Mouse (Mus musculus) layer of hippocampus, adult 8-10 months (tissue): ENCODE results near the gene Olfr507. TPM values are rescaled to one million over a fixed set of nuclear protein-coding genes. Genes with fewer than 3 reads are reported as not detected.
"Not testable (repeated sequence)": the region's sequence is repeated elsewhere in the genome, so short reads cannot be mapped to it uniquely, and the experiment has no call there.

Experiments used
- DNase-seq, 2 experiments: peaks; one replicate each; pipeline ENCODE4 v3.0.0; 2022; ENCODE audit warnings: low spot score in 2 of 2
- total RNA-seq, 4 experiments: library from RNA; stranded (reverse); gene quantifications; 2 replicates each; pipeline ENCODE4 v1.2.4; 2022

The Olfr507 gene
- not detected for total RNA-seq

- no peak for DNase-seq
Observed at GRCm38 (mm10) chr7:108621514-108621913, at the start of gene Olfr507. TSS of gene Olfr507 (plus strand) at chr7:108621814.

DNA sequence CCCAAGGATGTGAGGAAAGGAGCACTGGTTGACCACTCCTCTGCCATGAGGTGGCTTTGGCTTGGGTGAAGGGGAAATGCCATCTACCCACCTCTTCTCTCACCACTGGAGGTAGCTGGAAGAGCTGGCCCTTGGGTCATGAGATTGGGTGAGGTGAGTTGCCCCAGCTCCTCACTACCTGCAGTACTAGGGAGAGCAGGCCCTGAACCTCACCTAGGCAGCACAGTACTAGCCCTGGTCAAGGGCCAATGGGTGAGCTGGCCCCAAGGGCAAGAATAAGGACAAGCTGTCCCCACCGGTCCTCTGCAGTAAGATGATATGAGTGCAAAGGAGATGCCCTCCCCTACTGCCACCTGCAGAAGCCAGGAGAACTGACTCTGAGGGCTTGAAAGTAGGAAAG lies 31.8 kb upstream of the Olfr507 start:
- DNase-seq, result no peak

- not testable (repeated sequence) for DNase-seq
Observed at GRCm38 (mm10) chr7:108601916-108602315, 19.7 kb upstream of the Olfr507 start.

DNA sequence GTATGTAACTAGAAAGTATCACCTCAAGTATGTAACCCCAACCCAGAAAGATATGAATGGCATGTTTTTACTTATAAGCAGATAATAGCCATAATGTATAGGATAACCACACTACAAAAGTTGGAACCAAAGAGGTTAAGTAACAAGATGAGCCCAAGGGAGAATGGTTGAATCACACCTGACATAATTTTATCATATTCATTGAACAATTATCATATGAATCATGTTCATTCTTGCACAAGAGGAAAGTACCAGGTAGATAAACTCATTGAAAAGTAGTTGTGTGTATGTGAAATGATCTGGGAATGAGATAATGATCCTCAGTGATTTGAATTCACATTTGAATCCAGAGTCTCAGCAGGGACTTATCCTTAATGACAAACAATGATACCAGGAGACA lies 11.1 kb upstream of the Olfr507 start, which contains the start of gene Olfr506:
Olfr506 (plus strand) TSS at position 301 of the 400 bp plus-strand sequence.
- DNase-seq, result no peak

DNA sequence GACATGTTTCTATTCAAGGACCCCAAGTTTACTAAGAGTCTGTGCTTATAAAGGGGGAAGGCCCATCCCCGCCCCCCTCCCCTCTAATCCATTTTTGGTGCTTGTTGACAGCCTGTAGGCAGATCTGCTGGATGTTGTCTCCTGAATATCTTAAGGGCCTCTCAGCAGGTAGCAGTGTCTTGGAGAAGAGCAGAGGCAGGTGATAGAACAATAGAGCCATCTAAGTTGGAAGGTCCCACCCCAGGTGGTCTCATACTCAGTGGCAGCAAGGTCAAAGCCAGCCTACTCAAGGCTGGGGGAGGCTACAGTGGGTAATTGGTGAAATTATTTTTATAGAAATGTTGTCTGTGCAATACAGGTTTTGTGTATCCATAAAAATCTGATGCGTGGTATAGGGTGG lies 7.5 kb upstream of the Olfr507 start:
- no peak for DNase-seq

GRCm38 (mm10) chr7:108616781-108617180 lies 4.8 kb upstream of the Olfr507 start:
- not testable (repeated sequence) for DNase-seq

- no peak for DNase-seq
Observed at GRCm38 (mm10) chr7:108629694-108630093, 8.1 kb downstream of the Olfr507 start, which contains the start of gene Olfr508. TSS of gene Olfr508 (plus strand) at chr7:108629994.

DNA sequence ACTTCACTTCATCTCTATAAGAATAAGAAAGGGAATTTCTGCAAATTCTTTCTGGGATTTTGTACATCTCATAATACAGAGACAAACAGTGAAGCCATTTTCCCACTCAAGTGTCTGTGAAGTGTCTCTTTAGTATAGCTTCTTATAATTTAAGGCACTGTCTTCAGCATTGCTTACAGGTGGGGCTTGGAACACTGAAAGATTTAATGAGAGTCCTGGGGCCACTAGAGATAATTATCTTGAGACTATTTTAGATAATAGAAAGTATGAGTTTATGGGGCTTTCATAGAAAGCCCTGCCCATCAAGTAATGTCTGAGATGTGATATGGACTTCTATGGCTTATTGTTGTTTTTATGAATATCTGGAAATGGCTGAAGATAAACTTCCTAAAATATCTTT lies 30.2 kb downstream of the Olfr507 start, which contains the start of gene Olfr509:
Olfr509 (minus strand) TSS at position 101 of the 400 bp plus-strand sequence.
- DNase-seq, result no peak

DNA sequence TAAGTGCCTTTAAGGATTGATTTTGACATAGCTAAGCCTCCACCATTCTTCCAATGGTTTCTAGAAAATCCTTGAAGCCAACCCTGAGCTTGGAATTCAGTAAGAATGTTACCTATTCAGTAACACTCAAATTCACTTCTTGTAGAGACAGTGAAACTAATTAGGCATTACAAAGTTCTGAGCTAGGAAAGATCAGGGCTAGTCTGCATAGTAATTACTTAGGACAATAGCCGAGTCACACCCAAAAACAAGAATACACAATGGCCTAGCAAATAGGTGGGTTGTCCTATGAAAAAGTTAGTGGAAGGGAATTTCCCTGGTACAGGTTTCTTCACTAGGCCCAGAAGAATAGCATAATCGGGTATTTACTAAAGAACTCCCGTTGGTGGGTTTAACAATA lies 40.8 kb downstream of the Olfr507 start:
- no peak for DNase-seq

DNA sequence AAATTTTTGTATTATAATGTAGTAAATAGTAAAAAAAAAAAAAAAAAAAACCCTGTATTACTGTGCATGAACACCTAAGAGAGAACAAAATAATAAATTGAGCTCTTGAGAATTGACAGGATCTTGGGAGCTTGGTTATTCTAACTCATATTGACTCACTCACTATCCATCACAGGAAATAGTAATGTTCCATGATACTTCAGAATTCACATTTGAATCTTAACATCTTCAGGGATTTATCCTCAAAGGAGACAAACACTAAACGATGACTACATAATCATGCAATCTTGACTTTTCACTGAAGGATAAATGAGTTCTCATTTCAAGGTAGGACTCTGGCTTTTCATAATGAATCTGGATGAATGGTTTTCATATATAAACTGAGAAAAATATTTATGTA lies 44.5 kb downstream of the Olfr507 start, which contains the start of gene Olfr510:
Olfr510 (plus strand) TSS at position 301 of the 400 bp plus-strand sequence.
- DNase-seq, result no peak

DNA sequence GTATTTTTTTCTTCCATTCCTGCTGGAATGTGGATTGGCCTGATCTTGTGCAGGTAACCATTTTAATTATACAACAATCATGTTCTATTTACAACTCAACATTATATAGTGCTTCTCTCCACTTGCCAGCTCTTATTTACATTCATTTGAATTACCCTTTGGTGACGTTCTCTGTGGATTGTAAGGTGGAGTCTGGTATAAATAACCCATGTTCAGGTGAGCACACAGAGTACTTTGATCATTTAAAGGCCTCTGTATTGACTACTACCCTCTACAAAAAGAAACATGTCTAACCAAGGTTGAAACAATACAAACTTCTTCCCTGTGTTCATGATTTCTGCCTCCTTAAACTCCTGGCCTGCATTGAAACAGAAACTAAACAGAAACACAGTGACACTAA lies 49.4 kb downstream of the Olfr507 start:
- no peak for DNase-seq

Other genes starting within 250 kb of the Olfr507 start
- not detected for gene Olfr495, start 228.6 kb upstream of the Olfr507 start, total RNA-seq
- gene Olfr497, start 201.4 kb upstream of the Olfr507 start, total RNA-seq, result not detected
- not detected for gene Olfr498, start 156.5 kb upstream of the Olfr507 start, total RNA-seq
- gene Olfr502, start 96.7 kb upstream of the Olfr507 start, total RNA-seq, result not detected
- not detected for gene Olfr503, start 77.3 kb upstream of the Olfr507 start, total RNA-seq
- gene Olfr504, start 56.0 kb upstream of the Olfr507 start, total RNA-seq, result not detected
- gene Olfr506, start 11.0 kb upstream of the Olfr507 start, total RNA-seq, result not detected
- not detected for gene Olfr508, start 8.2 kb downstream of the Olfr507 start, total RNA-seq
- gene Olfr509, start 30.1 kb downstream of the Olfr507 start, total RNA-seq, result not detected
- gene Olfr510, start 44.6 kb downstream of the Olfr507 start, total RNA-seq, result not detected
- gene Olfr512, start 91.5 kb downstream of the Olfr507 start, total RNA-seq, result not detected
- gene Olfr513, start 129.2 kb downstream of the Olfr507 start, total RNA-seq, result not detected
- not detected for gene Olfr514, start 204.2 kb downstream of the Olfr507 start, total RNA-seq
- not detected for gene Olfr516, start 228.7 kb downstream of the Olfr507 start, total RNA-seq